Mouse (Mus musculus): ENCODE measurements around the gene Ddah1.

GRCm38 (mm10) chr3:145885851-145886464, 127.5 kb downstream of the Ddah1 start:
- no peak for TF ChIP-seq CTCF (IDR thresholded peaks at IDR 0.05; ENCODE audit: low read depth)
- TF ChIP-seq EP300 (IDR thresholded peaks at IDR 0.05; ENCODE audit: low read depth), result peak; percentile 82

Measured in heart, postnatal 0 days (tissue).